Mouse (Mus musculus) c-Kit-negative CD71-positive TER-119-positive erythroid progenitor cells, embryonic 14.5 days (primary cell): ENCODE results near the gene Rbm5.

Experiments used
- DNase-seq: peaks from one replicate; pipeline ENCODE4 v3.0.0-alpha.2; 2013; ENCODE audit warnings: low read depth, low spot score

Rbm5 gene

GRCm38 (mm10) chr9:107734567-107734971 lies 36.2 kb downstream of the Rbm5 start:
- no peak for DNase-seq

GRCm38 (mm10) chr9:107729709-107730108 lies 41.1 kb downstream of the Rbm5 start:
- DNase-seq: no peak

GRCm38 (mm10) chr9:107728919-107729670 lies 41.7 kb downstream of the Rbm5 start:
- DNase-seq: no peak

GRCm38 (mm10) chr9:107727041-107727440 lies 43.8 kb downstream of the Rbm5 start:
- DNase-seq: no peak

GRCm38 (mm10) chr9:107724796-107725195 lies 46.0 kb downstream of the Rbm5 start:
- DNase-seq: no peak

GRCm38 (mm10) chr9:107723794-107724531 lies 46.8 kb downstream of the Rbm5 start:
- DNase-seq: no peak

- no peak for DNase-seq
These were observed 47.5 kb downstream of the Rbm5 start for GRCm38 (mm10) chr9:107723292-107723691.

- DNase-seq: no peak
These were observed 51.8 kb downstream of the Rbm5 start for GRCm38 (mm10) chr9:107718781-107719540.

- no peak for DNase-seq
These were observed 53.8 kb downstream of the Rbm5 start for GRCm38 (mm10) chr9:107716951-107717350.

- no peak for DNase-seq
These were observed 55.2 kb downstream of the Rbm5 start for GRCm38 (mm10) chr9:107715632-107716031.

- DNase-seq: no peak
These were observed 56.4 kb downstream of the Rbm5 start for GRCm38 (mm10) chr9:107714221-107714952.

- no peak for DNase-seq
These were observed 60.9 kb downstream of the Rbm5 start, which contains the start of gene Sema3f for GRCm38 (mm10) chr9:107709697-107710483. Gene Sema3f, minus strand, starts transcription at chr9:107710475.

- DNase-seq: no peak
These were observed 61.6 kb downstream of the Rbm5 start for GRCm38 (mm10) chr9:107709096-107709696.

GRCm38 (mm10) chr9:107708439-107709095 lies 62.2 kb downstream of the Rbm5 start:
- DNase-seq: no peak

GRCm38 (mm10) chr9:107707701-107708438 lies 62.9 kb downstream of the Rbm5 start:
- DNase-seq: no peak

GRCm38 (mm10) chr9:107706781-107707211 lies 64.0 kb downstream of the Rbm5 start:
- DNase-seq: no peak

GRCm38 (mm10) chr9:107703337-107704122 lies 67.3 kb downstream of the Rbm5 start:
- no peak for DNase-seq

GRCm38 (mm10) chr9:107702606-107703185 lies 68.1 kb downstream of the Rbm5 start:
- no peak for DNase-seq
